Mouse (Mus musculus): ENCODE measurements around the gene Adgrg7. TPM values are rescaled to one million over a fixed set of nuclear protein-coding genes. Genes with fewer than 3 reads are reported as not detected.

Gene Adgrg7
- polyA plus RNA-seq, 1 experiment from 2014 or later = 0.08 TPM

DNA sequence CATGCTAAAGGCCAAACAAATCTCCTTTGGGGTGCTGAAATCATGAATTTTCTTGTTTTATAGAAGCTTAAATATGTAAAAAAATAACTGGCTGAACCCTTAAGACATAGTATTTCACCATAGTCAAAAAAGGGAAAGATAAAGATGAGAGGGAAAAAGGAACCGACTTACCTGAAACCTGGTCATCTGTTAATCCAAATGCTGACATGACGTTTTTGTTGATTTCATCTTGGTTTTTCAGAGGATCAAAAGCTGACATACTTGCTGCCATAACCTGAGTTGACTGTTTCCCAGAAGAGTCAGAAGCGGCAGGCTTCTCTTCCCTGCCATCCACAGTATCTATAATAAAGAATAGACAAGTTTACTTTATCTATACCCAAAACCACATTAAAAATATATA lies 94.8 kb downstream of the Adgrg7 start:
- ATAC-seq (ENCODE audit: low read depth) (no peak), DNase-seq (no peak)
- Histone ChIP-seq H3K36me3 (peaks cover 58% of the 10 kb centered on the region), H3K4me1 (replicated peaks) (no peaks in the 10 kb centered on the region), H3K4me2 (no peak overlapping the region), H3K4me3 (replicated peaks) (no peak overlapping the region), H3K9ac (no peak overlapping the region), H3K9me3 (replicated peaks) (no peaks in the 10 kb centered on the region), H3K27ac (no peak overlapping the region), H3K27me3 (no peaks in the 10 kb centered on the region)
- WGBS (ENCODE audit: insufficient replicate concordance) = 81% methylated on average over 3 of the region's 3 CpGs

- no peak overlapping the region for H3K4me3 ChIP-seq (replicated peaks)
- no peaks in the 10 kb centered on the region for H3K4me1 ChIP-seq (replicated peaks)
- no peak overlapping the region for H3K9ac ChIP-seq
- ATAC-seq (ENCODE audit: low read depth) (no peak), DNase-seq (no peak)
- 76% methylated on average over 2 of the region's 2 CpGs for WGBS (ENCODE audit: insufficient replicate concordance)
- H3K36me3 ChIP-seq = peaks cover 68% of the 10 kb centered on the region
- no peak overlapping the region for H3K27ac ChIP-seq
- no peaks in the 10 kb centered on the region for H3K9me3 ChIP-seq (replicated peaks)
- H3K4me2 ChIP-seq = no peak overlapping the region
- H3K27me3 ChIP-seq = no peaks in the 10 kb centered on the region
Measured at GRCm38 (mm10) chr16:56696448-56696847, 99.2 kb downstream of the Adgrg7 start.

DNA sequence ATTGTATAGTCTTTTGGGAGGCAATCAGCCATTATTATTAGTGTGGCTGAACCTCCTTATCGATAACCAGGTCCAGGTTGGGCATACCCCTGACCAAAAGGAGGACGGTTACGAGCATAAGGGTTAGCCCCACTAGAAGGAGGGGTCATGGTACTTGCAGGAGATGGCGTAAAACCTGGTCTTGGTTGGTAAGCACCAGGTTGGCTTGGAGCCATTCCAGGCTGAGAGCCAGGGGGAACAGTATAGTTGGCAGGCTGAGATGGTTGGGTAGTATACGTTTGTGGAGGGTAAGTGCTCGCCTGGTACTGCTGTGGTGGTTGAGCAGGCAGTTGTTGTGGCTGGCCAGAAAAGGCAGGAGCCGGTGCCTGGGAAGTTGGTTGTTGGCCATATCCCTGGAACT lies 104.9 kb downstream of the Adgrg7 start:
- no peak overlapping the region for H3K27ac ChIP-seq
- no peak overlapping the region for H3K4me2 ChIP-seq
- no peaks in the 10 kb centered on the region for H3K27me3 ChIP-seq
- no peak for DNase-seq
- 89% methylated on average over 7 of the region's 7 CpGs for WGBS (ENCODE audit: insufficient replicate concordance)
- no peak overlapping the region for H3K4me3 ChIP-seq (replicated peaks)
- no peak for ATAC-seq (ENCODE audit: low read depth)
- no peak overlapping the region for H3K9ac ChIP-seq
- H3K36me3 ChIP-seq = peaks cover 51% of the 10 kb centered on the region
- H3K4me1 ChIP-seq (replicated peaks) = no peaks in the 10 kb centered on the region
- H3K9me3 ChIP-seq (replicated peaks) = no peaks in the 10 kb centered on the region

GRCm38 (mm10) chr16:56686747-56687146 lies 108.9 kb downstream of the Adgrg7 start:
- no peak for DNase-seq
- WGBS (ENCODE audit: insufficient replicate concordance) = 84% methylated on average over 5 of the region's 5 CpGs
- Histone ChIP-seq H3K27ac (no peak overlapping the region), H3K4me2 (no peak overlapping the region), H3K4me3 (replicated peaks) (no peak overlapping the region), H3K27me3 (no peaks in the 10 kb centered on the region), H3K36me3 (peaks cover 38% of the 10 kb centered on the region), H3K9me3 (replicated peaks) (no peaks in the 10 kb centered on the region), H3K9ac (no peak overlapping the region), H3K4me1 (replicated peaks) (no peaks in the 10 kb centered on the region)
- no peak for ATAC-seq (ENCODE audit: low read depth)

DNA sequence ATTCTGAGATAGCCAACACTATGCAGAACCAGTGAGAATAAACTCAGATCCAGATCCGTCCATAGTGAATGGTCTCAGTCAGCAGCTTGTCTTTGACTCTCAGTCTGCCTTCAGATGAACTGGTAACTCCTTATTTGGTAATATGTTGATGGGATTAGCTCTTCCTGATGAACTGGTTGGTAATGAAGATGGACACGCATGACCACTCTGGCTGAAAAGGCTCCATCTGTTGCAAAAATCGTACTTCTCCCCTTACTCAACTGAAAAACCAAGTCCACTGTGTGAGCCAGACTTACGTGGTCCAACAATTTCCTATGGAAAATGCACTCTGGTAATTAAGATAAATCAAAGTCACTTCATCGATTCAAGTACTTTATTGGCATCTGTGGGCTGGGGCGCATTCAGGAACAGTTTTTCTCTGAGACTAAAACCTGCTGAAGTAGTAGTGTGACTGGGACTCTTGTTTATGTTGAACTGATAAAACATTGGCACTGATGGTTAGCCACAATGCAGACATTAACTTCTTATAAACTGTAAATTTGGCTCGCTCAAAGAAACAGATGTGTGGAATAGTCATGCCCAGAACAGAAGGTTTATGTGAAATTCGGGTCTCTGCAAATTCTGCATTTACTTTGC lies 114.5 kb downstream of the Adgrg7 start:
- DNase-seq (no peak), ATAC-seq (ENCODE audit: low read depth) (no peak)
- no peaks in the 10 kb centered on the region for H3K27me3 ChIP-seq
- H3K27ac ChIP-seq = no peak overlapping the region
- no peak overlapping the region for H3K4me2 ChIP-seq
- H3K9ac ChIP-seq = no peak overlapping the region
- no peaks in the 10 kb centered on the region for H3K4me1 ChIP-seq (replicated peaks)
- H3K4me3 ChIP-seq (replicated peaks) = no peak overlapping the region
- peaks cover 15% of the 10 kb centered on the region for H3K36me3 ChIP-seq
- WGBS (ENCODE audit: insufficient replicate concordance) = 70% methylated on average over 8 of the region's 8 CpGs
- H3K9me3 ChIP-seq (replicated peaks) = no peaks in the 10 kb centered on the region

DNA sequence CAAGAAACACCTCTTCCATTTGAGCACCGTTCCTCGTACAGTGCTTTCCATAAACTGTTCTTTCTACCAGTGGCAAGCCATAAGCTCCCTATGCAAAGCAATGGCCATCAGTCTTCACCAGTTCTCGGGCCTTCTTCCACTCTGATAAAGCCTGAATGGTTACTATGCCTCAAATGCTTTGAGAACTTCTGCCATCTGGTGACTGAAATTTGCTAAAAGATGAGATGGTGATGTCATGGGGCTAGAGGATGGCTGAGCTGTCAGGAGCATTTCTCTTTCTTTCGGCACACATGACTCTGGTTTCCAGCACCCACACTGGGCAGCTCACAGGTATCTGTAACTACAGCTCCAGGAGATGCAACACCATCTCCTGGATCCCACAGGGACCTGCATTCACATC lies 118.5 kb downstream of the Adgrg7 start:
- H3K9me3 ChIP-seq (replicated peaks) = no peaks in the 10 kb centered on the region
- H3K9ac ChIP-seq = no peak overlapping the region
- H3K4me1 ChIP-seq (replicated peaks) = no peaks in the 10 kb centered on the region
- WGBS (ENCODE audit: insufficient replicate concordance) = 65% methylated on average over 4 of the region's 4 CpGs
- DNase-seq (no peak), ATAC-seq (ENCODE audit: low read depth) (no peak)
- no peaks in the 10 kb centered on the region for H3K36me3 ChIP-seq
- no peaks in the 10 kb centered on the region for H3K27me3 ChIP-seq
- no peak overlapping the region for H3K4me3 ChIP-seq (replicated peaks)
- H3K27ac ChIP-seq = no peak overlapping the region
- no peak overlapping the region for H3K4me2 ChIP-seq

Other genes starting within 250 kb of the Adgrg7 start
- gene Tfg, start 78.4 kb downstream of the Adgrg7 start, polyA plus RNA-seq (2015; fragmentation: Nextera tagmentation; extraction: Ambion mirVana) = 79.0 and 98.9 TPM in 2 replicates
- gene Tmem45a, start 90.3 kb upstream of the Adgrg7 start, polyA plus RNA-seq (2015; fragmentation: Nextera tagmentation; extraction: Ambion mirVana) = 0.79 and 1.7 TPM in 2 replicates
- gene Lnp1, start 132.2 kb upstream of the Adgrg7 start, polyA plus RNA-seq (2015; fragmentation: Nextera tagmentation; extraction: Ambion mirVana) = not detected in 2 replicates

Measured in liver, embryonic 13.5 days (tissue).